25 mouse cellular contexts compared by ENCODE assay signal in genomic region chr2:6823021-6823420, GRCm38 (mm10).
"Had no signal": no experiment of that assay in that cellular context is flagged by ENCODE, and none has a peak within 500 bp of the region (broad histone marks: within the 10 kb centered on the region; RNA-seq: fewer than 3 reads in every experiment).

No protein-coding gene starts in this region.

- H3K9ac ChIP-seq: heart, embryonic 12.5 days; hindbrain, embryonic 12.5 days; hindbrain, embryonic 15.5 days; kidney, embryonic 15.5 days; limb, embryonic 13.5 days; limb, embryonic 15.5 days had no signal

- H3K9me3 ChIP-seq: heart, embryonic 10.5 days; heart, embryonic 12.5 days; hindbrain, embryonic 10.5 days; hindbrain, embryonic 12.5 days; hindbrain, embryonic 15.5 days; kidney, embryonic 15.5 days; limb, embryonic 13.5 days; limb, embryonic 15.5 days had no signal

- H3K4me1 ChIP-seq: limb, embryonic 15.5 days had no signal

- H3K27me3 ChIP-seq: heart, embryonic 12.5 days; hindbrain, embryonic 12.5 days; hindbrain, embryonic 15.5 days; kidney, embryonic 15.5 days; limb, embryonic 13.5 days; limb, embryonic 15.5 days had no signal

- H3K4me2 ChIP-seq: heart, embryonic 12.5 days; hindbrain, embryonic 12.5 days; hindbrain, embryonic 15.5 days; kidney, embryonic 15.5 days; limb, embryonic 13.5 days; limb, embryonic 15.5 days had no signal

- H3K27ac ChIP-seq: gastrocnemius, adult 2 months; heart, embryonic 10.5 days; hindbrain, embryonic 10.5 days; hindbrain, embryonic 12.5 days; hindbrain, embryonic 15.5 days; hindbrain, postnatal 0 days; kidney, embryonic 15.5 days; kidney, postnatal 0 days; limb, embryonic 13.5 days; limb, embryonic 15.5 days had no signal

- ATAC-seq: hindbrain, postnatal 0 days; intestine, embryonic 16.5 days had no signal

- H3K4me3 ChIP-seq: gastrocnemius, adult 2 months; heart, embryonic 10.5 days; heart, embryonic 12.5 days; hindbrain, embryonic 10.5 days; hindbrain, embryonic 12.5 days; hindbrain, embryonic 15.5 days; kidney, embryonic 15.5 days; limb, embryonic 13.5 days; limb, embryonic 15.5 days had no signal

- H3K36me3 ChIP-seq: heart, embryonic 10.5 days; heart, embryonic 12.5 days; hindbrain, embryonic 10.5 days; hindbrain, embryonic 12.5 days; hindbrain, embryonic 15.5 days; kidney, embryonic 15.5 days; limb, embryonic 13.5 days; limb, embryonic 15.5 days had no signal

- DNase-seq: gastrocnemius, adult 2 months; gastrocnemius, postnatal 10 days; gastrocnemius, postnatal 25 days; heart, adult 18-20 months; heart, postnatal 10 days; heart, postnatal 4 days; kidney, adult 11 months; kidney, adult 2 months; kidney, adult 9 months; kidney, postnatal 14 days; kidney, postnatal 36 days; layer of hippocampus, adult 9-11 months; layer of hippocampus, postnatal 36 days; left cerebral cortex, postnatal 4 days had no signal
